Mouse (Mus musculus) CD4-positive helper T cell, adult 2 months (primary cell): ENCODE results near the gene Plxna3.
A peak's percentile ranks its signal among the peaks of the same experiment; 100 is the strongest.

ENCODE experiments used
- DNase-seq: peaks from one replicate; pipeline ENCODE4 v3.0.0-alpha.2; 2012; ENCODE audit warnings: low read depth, missing footprints, low spot score

The Plxna3 gene

DNA sequence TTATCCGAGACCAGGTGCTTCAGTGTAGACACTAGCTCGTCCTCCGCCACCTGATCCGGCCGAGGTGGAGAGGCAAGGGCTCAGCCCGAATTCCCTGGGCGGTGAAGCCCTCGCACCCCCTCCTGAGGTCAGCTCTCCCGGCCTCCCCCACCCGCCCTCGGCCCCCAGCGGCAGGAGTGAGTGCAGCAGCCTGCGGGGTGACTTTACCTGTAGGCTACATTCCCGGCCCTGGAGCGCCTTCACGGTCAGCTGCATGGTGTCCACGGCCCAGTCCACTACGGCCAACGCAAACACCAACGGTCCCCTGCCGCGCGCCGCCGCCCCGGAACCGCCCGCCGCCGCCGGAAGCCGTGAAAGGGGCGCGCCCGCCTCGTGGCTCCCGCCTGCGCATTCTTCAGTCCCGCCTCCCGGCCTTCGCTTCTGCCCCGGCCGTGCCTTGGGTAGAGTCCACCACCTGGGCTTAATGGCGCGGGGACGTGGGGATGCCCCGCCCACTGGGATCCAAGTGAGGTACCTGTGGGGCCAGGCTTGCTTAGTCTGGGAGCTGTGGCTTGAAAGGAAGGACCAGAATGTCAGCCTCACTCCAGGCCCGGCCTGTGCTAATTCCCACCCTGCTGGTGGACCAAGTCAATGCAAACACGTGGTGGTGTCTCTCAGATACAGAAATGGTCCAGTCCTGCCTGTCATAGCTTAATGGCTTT lies 39.5 kb downstream of the Plxna3 start:
- peak; percentile 73 for DNase-seq

DNA sequence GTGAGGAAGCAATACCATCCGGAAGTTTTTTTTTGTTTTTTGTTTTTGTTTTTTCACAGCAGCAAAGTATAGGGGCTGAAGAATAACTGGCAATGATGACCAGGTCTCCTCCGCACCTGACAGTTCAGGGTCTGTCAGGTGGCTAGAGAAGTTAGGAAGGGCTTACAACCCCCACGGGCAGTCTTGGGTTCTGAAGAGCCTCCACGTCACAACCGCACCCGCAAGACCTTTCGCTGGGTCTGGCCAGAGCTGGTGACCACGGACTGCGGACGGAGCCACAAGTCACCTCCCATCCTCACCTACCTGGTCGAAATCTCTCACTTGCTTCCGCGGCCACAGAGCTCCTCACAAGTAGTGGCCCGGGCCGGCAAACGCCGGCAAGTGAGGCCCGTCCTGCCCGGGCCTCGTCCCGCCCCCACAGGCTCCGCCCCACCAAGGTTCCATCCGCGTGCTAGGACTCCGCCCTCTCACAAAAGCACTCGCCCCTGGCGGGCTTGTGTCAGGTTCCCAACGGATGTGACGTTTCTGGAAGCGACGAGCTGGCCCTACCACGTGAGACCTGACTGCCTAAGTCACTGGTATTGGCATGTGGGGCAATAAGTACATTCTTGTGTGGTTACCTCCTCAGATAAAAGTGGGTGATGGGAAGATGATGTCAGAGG lies 44.2 kb downstream of the Plxna3 start, which contains the start of the genes Ubl4a and Slc10a3:
Gene Ubl4a, minus strand, starts transcription at position 331 of the 662 bp plus-strand sequence.
Gene Slc10a3, minus strand, starts transcription at position 462 of the 662 bp plus-strand sequence.
- peak; percentile 93 for DNase-seq

DNA sequence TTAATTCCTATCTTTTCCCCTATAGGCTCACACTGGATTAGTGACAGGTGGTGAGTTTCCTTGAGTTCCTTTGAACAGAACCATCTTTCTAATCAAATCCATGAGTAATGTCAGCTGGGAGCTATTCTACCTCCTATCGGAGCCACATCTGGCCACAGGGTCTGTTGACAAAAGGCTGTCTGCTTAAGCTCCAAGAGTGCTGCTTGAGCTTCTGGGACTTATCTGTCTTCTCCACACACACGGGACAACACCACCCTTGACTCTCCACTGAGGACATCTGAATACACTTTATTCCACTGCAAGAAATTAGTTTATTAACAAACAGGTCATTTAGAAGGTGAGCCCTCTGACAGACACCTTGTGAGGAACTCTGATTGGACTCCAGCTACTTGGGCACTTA lies 55.6 kb downstream of the Plxna3 start:
- DNase-seq: no peak

DNA sequence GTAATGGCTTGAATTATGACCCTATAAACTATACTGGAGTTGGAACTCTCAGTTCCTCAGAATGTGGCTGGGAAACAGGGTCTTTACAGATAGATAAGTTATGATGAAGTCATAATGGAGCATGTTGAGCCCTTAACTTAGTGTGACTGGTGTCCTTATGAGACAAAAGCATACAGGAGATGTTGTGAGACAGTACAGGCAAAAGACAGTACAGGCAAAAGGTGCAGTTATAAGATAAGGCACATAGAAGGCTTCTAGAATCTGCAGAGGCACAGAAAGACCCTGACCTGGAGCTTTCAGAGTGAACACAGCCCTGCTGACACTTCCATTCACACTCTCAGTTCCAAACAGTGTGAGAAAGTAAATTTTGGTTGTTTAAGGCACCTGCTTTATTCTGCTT lies 59.3 kb downstream of the Plxna3 start:
- no peak for DNase-seq

DNA sequence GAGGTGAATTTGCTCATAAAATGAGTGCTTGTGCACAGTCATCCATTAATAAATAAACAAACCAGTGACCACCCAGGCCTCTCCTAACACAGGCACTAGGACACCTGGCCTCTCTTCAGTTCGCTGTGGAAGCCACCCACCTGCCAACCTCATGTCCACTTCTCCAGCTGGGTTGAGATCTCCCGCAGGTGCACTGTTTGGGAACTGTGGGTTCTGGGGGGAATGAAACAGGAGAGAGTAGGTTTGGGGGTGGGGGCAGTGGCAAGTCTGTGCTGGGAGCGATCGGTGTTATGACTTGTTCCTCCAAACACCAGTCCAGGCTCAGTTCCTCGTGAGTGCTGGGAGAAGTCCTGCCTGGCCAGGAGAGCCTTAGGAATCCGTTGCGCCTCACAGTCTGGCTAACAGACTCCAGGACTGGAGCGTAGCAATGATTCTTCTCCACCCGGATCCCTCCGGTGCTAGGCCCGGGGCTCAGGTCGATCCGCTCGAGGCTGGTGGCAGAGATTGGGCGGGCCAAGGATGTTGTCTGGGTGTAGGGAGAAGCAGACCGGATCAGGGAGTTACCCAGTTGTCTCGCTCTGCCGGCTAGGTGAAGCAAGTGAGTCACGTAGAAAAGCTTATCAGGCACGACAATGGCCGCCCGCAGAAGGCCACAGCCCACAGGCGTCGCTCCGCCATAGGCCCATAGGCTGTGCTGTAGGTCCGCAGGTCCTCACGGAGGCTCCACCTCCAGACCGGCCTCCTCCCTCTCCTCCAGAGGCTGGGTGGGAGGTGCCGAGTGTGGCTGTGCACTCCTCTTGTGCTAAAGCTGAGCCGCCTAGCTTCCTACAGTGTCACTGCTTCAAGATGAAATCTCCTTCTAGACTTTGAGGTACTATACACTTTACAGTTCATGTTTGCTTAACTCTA lies 63.9 kb downstream of the Plxna3 start, which contains the start of the genes Fam3a and Ikbkg:
Gene Fam3a, minus strand, starts transcription at position 738 of the 909 bp plus-strand sequence.
Gene Ikbkg, plus strand, starts transcription at position 756 of the 909 bp plus-strand sequence.
- DNase-seq: peak; percentile 94
